Mouse (Mus musculus) forebrain, postnatal 0 days (tissue): ENCODE results near the gene Mad2l2. TPM values are rescaled to one million over a fixed set of nuclear protein-coding genes. Genes with fewer than 3 reads are reported as not detected.

ENCODE experiments used
- ATAC-seq: fragments of 200-750 bp; cut with Nextera tagmentation; 2 replicates; pipeline ENCODE4 v1.8.0; 2017; ENCODE audit warnings: mild to moderate bottlenecking, moderate library complexity
- DNase-seq: peaks from one replicate; pipeline ENCODE4 v3.0.0-alpha.2; 2015
- H3K27ac ChIP-seq: fragments of 300-500 bp; sonication (generic); 2 replicates; pipeline ENCODE4 v1.5.1; 2014; ENCODE audit warnings: low read depth, mild to moderate bottlenecking, antibody characterized with exemption, low read length, moderate library complexity, mixed read lengths
- H3K27me3 ChIP-seq: fragments of 300-500 bp; sonication (generic); 2 replicates; pipeline ENCODE4 v1.6.1; 2014; ENCODE audit warnings: mild to moderate bottlenecking, low read length, mixed read lengths; ENCODE audit not compliant: insufficient read depth
- H3K36me3 ChIP-seq: fragments of 300-500 bp; sonication (generic); 2 replicates; pipeline ENCODE4 v1.6.1; 2014; ENCODE audit warnings: mild to moderate bottlenecking, moderate library complexity; ENCODE audit not compliant: insufficient read depth
- H3K4me1 ChIP-seq: fragments of 300-500 bp; sonication (generic); 2 replicates; pipeline ENCODE4 v1.6.1; 2014; ENCODE audit warnings: antibody characterized with exemption; ENCODE audit not compliant: insufficient read depth
- H3K4me2 ChIP-seq: fragments of 300-500 bp; sonication (generic); 2 replicates; pipeline ENCODE4 v1.6.1; 2014; ENCODE audit warnings: low read depth, mild to moderate bottlenecking, moderate library complexity
- H3K4me3 ChIP-seq: fragments of 300-500 bp; sonication (generic); 2 replicates; pipeline ENCODE4 v1.5.1; 2014; ENCODE audit warnings: low read depth, low read length, mixed read lengths
- H3K9ac ChIP-seq: fragments of 300-500 bp; sonication (generic); 2 replicates; pipeline ENCODE4 v1.6.1; 2014; ENCODE audit warnings: mild to moderate bottlenecking
- H3K9me3 ChIP-seq: fragments of 300-500 bp; sonication (generic); 2 replicates; pipeline ENCODE4 v1.6.1; 2016; ENCODE audit warnings: low read length
- CTCF ChIP-seq: sonication (generic); IDR thresholded peaks from 2 replicates; pipeline ENCODE4 v1.5.1; 2016; ENCODE audit warnings: antibody characterized with exemption, control low read depth, low read depth
- whole genome bisulfite sequencing: fragments of 180-500 bp; shearing (Covaris S2); extraction: QIAGEN DNeasy Blood & Tissue Kit; methylation state at CpG from one replicate; pipeline ENCODE4 v1.1.7; 2014; 5-methylcytosine and 5-hydroxymethylcytosine counted together
- polyA plus RNA-seq: library from polyadenylated mRNA; unstranded; fragments of >200 nt; fragmentation: Nextera tagmentation; extraction: Ambion mirVana; gene quantifications from 2 replicates; pipeline ENCODE4 v1.2.1, GENCODE M21; 2015
- total RNA-seq: library from RNA; depleted of rRNA; stranded (reverse); fragments of >200 nt; gene quantifications from 2 replicates; pipeline ENCODE4 v1.2.3, GENCODE M21; 2014

The Mad2l2 gene
- total and polyA plus RNA-seq, 2 experiments from 2014 or later = 45.7 to 104 TPM

DNA sequence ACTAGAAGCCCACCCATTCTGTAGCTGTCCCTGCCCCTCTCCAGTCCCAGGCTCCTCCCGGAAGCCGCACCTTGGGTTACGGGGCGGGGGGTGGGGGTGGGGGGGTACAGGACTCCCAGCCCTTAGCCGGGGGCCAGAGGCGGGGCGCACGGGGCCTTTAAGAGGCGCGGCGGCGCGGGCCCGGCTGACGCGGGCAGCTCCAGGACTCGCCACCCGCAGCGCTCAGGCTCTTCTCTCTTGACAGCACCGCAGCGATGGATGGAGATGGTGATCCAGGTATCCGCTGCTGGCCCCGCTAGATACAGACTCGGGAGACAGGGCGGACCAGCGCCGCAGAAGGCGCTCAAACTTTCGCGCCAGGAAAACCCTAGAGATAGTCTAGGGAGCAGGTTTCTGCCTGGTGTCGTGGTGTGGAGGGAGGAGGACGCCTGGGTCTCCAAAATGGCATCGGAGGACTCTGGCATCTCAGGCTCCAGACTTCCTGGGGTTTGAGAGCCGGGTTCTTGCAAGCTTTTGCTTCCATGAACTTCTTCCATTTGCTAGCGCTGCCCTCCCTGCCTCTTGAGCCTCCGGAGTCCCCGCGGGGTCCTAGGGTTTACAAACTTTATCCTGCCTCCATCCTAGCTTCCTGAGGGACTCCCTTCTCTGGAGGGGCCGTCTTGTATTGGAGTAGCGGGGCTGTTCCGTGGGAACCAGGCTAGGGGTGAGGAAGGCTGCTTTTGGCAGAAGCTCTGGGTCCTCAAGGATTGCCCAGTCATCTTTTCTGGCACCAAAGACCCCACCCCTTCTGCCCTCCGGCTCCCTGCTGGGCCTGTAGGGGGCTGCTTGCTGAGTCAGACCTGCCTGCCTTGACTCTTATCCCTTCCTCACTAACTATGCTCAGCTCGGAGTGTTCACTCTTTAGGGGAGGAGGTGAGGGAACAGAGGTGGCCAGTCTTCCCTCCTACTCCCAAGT, 30.5 kb downstream of the Mad2l2 start, which contains the start of the genes Fbxo44 and Fbxo2:
Gene Fbxo44, minus strand, starts transcription at position 47 of the 955 bp plus-strand sequence.
Gene Fbxo2, plus strand, starts transcription at position 186 of the 955 bp plus-strand sequence.
- DNase-seq (peak; percentile 60), ATAC-seq (peak; percentile 52)
- H3K4me1 ChIP-seq = peaks cover 17% of the 10 kb centered on the region
- WGBS = 2% methylated on average over 42 of the region's 43 CpGs
- peaks cover 19% of the 10 kb centered on the region for H3K36me3 ChIP-seq
- peak; percentile 33; the same call in 1 of the 2 replicates for TF ChIP-seq CTCF
- H3K4me3 ChIP-seq = peak within 1 kb of the TSS; percentile 71
- H3K9me3 ChIP-seq = no peaks in the 10 kb centered on the region
- H3K9ac ChIP-seq = peak within 1 kb of the TSS; percentile 83
- peak within 1 kb of the TSS; percentile 78 for H3K27ac ChIP-seq
- H3K27me3 ChIP-seq = peaks cover 26% of the 10 kb centered on the region
- peak within 1 kb of the TSS; percentile 97 for H3K4me2 ChIP-seq

DNA sequence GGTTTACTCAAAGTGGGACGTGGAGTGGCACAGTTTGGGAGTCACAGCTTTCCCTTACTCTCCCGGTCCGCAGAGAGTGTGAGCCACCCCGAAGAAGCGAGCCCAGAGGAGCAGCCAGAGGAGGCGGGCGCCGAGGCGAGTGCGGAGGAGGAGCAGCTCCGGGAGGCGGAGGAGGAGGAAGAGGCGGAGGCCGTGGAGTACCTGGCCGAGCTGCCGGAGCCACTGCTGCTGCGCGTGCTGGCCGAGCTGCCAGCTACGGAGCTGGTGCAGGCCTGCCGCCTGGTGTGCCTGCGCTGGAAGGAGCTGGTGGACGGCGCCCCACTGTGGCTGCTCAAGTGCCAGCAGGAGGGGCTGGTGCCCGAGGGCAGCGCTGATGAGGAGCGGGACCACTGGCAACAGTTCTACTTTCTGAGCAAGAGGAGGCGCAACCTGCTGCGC, 33.8 kb downstream of the Mad2l2 start:
- ATAC-seq = peak; percentile 23; the same call in 1 of the 2 replicates
- peak; percentile 81 for DNase-seq
- Histone ChIP-seq H3K9ac (peak overlapping the region; percentile 18; the same call in 1 of the 2 replicates), H3K27ac (no peak overlapping the region), H3K4me2 (peak overlapping the region; percentile 56), H3K36me3 (no peaks in the 10 kb centered on the region), H3K4me3 (peak overlapping the region; percentile 29), H3K27me3 (peaks cover 35% of the 10 kb centered on the region), H3K9me3 (no peaks in the 10 kb centered on the region), H3K4me1 (0 out of 2 replicates have a peak, but pooled peaks cover 4% of the 10 kb centered on the region)
- peak; percentile 85 for TF ChIP-seq CTCF
- under 1% methylated on average over 27 of the region's 29 CpGs for WGBS

- WGBS = 2% methylated on average over 16 of the region's 16 CpGs
- Histone ChIP-seq H3K9me3 (no peaks in the 10 kb centered on the region), H3K4me2 (peak overlapping the region; percentile 56), H3K36me3 (no peaks in the 10 kb centered on the region), H3K27me3 (peaks cover 35% of the 10 kb centered on the region), H3K9ac (peak overlapping the region; percentile 18; the same call in 1 of the 2 replicates), H3K4me1 (0 out of 2 replicates have a peak, but pooled peaks cover 4% of the 10 kb centered on the region), H3K4me3 (peak overlapping the region; percentile 29), H3K27ac (no peak overlapping the region)
- ATAC-seq (no peak), DNase-seq (no peak)
- no peak for TF ChIP-seq CTCF
Measured at GRCm38 (mm10) chr4:148164461-148164860, 34.3 kb downstream of the Mad2l2 start.

DNA sequence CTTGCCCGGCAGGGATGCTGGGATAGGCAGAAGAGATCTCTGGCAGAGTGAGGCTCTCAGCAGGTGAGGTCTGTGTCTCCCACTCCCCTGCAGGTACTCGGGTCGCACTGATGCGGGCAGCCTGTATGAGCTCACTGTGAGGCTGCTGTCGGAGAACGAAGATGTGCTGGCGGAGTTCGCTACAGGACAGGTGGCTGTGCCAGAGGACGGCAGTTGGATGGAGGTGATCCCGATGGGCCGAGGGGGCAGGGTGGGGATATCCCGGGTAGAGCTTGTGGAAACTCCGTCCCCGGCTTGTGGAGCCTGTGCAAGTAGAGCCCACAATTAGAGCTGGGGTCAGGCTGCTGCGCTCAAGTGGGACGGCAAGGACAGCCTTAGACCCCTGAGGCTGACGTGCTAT, 35.4 kb downstream of the Mad2l2 start:
- DNase-seq (no peak), ATAC-seq (no peak)
- no peaks in the 10 kb centered on the region for H3K9me3 ChIP-seq
- no peak for TF ChIP-seq CTCF
- H3K27ac ChIP-seq = no peak overlapping the region
- 0 out of 2 replicates have a peak, but pooled peaks cover 4% of the 10 kb centered on the region for H3K4me1 ChIP-seq
- H3K4me3 ChIP-seq = no peak overlapping the region
- H3K27me3 ChIP-seq = peaks cover 43% of the 10 kb centered on the region
- WGBS = 7% methylated on average over 17 of the region's 17 CpGs
- no peaks in the 10 kb centered on the region for H3K36me3 ChIP-seq
- no peak overlapping the region for H3K9ac ChIP-seq
- no peak overlapping the region for H3K4me2 ChIP-seq

DNA sequence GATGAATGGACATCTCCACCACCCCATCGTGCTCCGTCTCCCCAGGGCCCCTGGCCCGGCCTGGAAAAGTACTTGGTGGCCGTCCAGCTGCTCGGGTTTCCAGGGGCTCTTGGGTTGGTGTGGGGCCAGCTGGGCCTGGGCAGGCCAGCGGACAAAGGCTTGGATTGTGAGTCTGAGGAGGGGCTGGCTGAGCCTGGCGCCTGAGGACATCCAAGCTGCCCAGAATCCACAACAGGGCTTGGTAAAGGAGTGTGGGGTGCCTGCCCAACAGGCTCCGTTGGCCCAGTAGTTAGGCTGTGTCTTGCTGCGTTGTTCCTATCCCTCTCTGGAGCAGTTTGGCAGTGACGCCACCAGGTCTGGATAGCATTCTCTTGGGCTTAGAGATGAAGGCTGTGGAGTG, 36.2 kb downstream of the Mad2l2 start:
- Histone ChIP-seq H3K4me3 (no peak overlapping the region), H3K9ac (no peak overlapping the region), H3K4me1 (0 out of 2 replicates have a peak, but pooled peaks cover 4% of the 10 kb centered on the region), H3K36me3 (no peaks in the 10 kb centered on the region), H3K9me3 (no peaks in the 10 kb centered on the region), H3K4me2 (peak overlapping the region; percentile 36), H3K27me3 (peaks cover 43% of the 10 kb centered on the region), H3K27ac (peak overlapping the region; percentile 40; the same call in 1 of the 2 replicates)
- TF ChIP-seq CTCF = no peak
- DNase-seq = peak; percentile 80
- ATAC-seq = peak; percentile 84
- WGBS = 5% methylated on average over 10 of the region's 10 CpGs

DNA sequence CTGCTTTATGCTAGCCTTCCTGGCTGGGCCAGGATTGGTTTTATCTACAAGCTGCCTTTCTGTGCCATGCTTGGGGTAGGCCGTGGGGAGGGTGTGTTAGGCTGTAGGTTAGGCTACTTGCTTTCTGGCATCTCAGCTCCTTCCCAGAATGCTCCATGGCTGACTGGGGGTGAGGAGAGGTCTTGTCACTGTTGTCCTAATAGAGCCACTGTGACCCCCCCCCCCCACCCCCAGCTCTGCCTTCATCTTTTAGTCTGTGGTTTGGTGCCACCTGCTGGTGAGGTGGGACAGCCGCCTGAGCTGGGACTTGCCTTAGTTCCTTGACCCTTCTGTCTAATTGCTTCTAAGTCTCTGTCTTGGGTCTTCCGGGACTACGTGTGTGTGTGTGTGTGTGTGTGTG, 36.8 kb downstream of the Mad2l2 start:
- Histone ChIP-seq H3K9me3 (no peaks in the 10 kb centered on the region), H3K27me3 (peaks cover 43% of the 10 kb centered on the region), H3K4me3 (no peak overlapping the region), H3K4me1 (0 out of 2 replicates have a peak, but pooled peaks cover 4% of the 10 kb centered on the region), H3K27ac (peak overlapping the region; percentile 30; the same call in 1 of the 2 replicates), H3K4me2 (peak overlapping the region; percentile 36), H3K36me3 (no peaks in the 10 kb centered on the region), H3K9ac (no peak overlapping the region)
- peak; percentile 70 for DNase-seq
- 13% methylated on average over 4 of the region's 4 CpGs for WGBS
- ATAC-seq = peak; percentile 5; the same call in 1 of the 2 replicates
- TF ChIP-seq CTCF = peak; percentile 69
